Mouse (Mus musculus) stomach, embryonic 14.5 days (tissue): Measurements from ENCODE around the gene Zfp82. TPM values are rescaled to one million over a fixed set of nuclear protein-coding genes. Genes with fewer than 3 reads are reported as not detected.

Source experiments
- ATAC-seq: fragments of 200-750 bp; cut with Nextera tagmentation; 2 replicates; pipeline ENCODE4 v1.8.0; 2017; ENCODE audit warnings: low read depth, moderate TSS enrichment; ENCODE audit not compliant: insufficient number of reproducible peaks, insufficient read depth, low FRiP score
- H3K27ac ChIP-seq: fragments of 300-500 bp; sonication (generic); 2 replicates; pipeline ENCODE4 v1.5.1; 2014; ENCODE audit warnings: mild to moderate bottlenecking, low read length, moderate library complexity, mixed read lengths
- H3K27me3 ChIP-seq: fragments of 300-500 bp; sonication (generic); 2 replicates; pipeline ENCODE4 v1.6.1; 2014; ENCODE audit warnings: low read length, control low read depth, mixed read lengths; ENCODE audit not compliant: control insufficient read depth, insufficient read depth
- H3K36me3 ChIP-seq: fragments of 300-500 bp; sonication (generic); 2 replicates; pipeline ENCODE4 v1.6.1; 2014; ENCODE audit warnings: mild to moderate bottlenecking, control low read depth, low read length, moderate library complexity, mixed read lengths; ENCODE audit not compliant: control insufficient read depth, insufficient read depth
- H3K4me1 ChIP-seq: fragments of 300-500 bp; sonication (generic); 2 replicates; pipeline ENCODE4 v1.6.1; 2014; ENCODE audit warnings: low read length, control low read depth, mixed read lengths; ENCODE audit not compliant: control insufficient read depth, insufficient read depth
- H3K4me2 ChIP-seq: fragments of 300-500 bp; sonication (generic); replicated peaks from 2 replicates; pipeline ENCODE4 v1.6.1; 2014; ENCODE audit warnings: low read depth, low read length, control low read depth
- H3K4me3 ChIP-seq: fragments of 300-500 bp; sonication (generic); 2 replicates; pipeline ENCODE4 v1.5.1; 2014; ENCODE audit warnings: low read depth, low read length, control low read depth
- H3K9ac ChIP-seq: fragments of 300-500 bp; sonication (generic); replicated peaks from 2 replicates; pipeline ENCODE4 v1.6.1; 2014; ENCODE audit warnings: low read depth, mild to moderate bottlenecking, control low read depth, low read length, moderate library complexity, mixed read lengths
- H3K9me3 ChIP-seq: fragments of 300-500 bp; sonication (generic); 2 replicates; pipeline ENCODE4 v1.6.1; 2016; ENCODE audit warnings: low read depth, low read length, control low read depth; ENCODE audit not compliant: control insufficient read depth
- WGBS: fragments of 180-500 bp; shearing (Covaris S2); extraction: QIAGEN DNeasy Blood & Tissue Kit; methylation state at CpG from one replicate; pipeline ENCODE4 v1.1.7; 2014; 5-methylcytosine and 5-hydroxymethylcytosine counted together
- polyA plus RNA-seq: library from polyadenylated mRNA; unstranded; fragments of >200 nt; fragmentation: Nextera tagmentation; extraction: Ambion mirVana; gene quantifications from 2 replicates; pipeline ENCODE4 v1.2.1, GENCODE M21; 2014

The Zfp82 gene
- polyA plus RNA-seq, 1 experiment from 2014 or later: 5.0 TPM

- no peak overlapping the region for H3K4me3 ChIP-seq
- WGBS: 27% methylated on average over 6 of the region's 6 CpGs
- no peak overlapping the region for H3K4me2 ChIP-seq
- no peak overlapping the region for H3K9ac ChIP-seq
- H3K36me3 ChIP-seq: peaks cover 13% of the 10 kb centered on the region
- H3K27me3 ChIP-seq: no peaks in the 10 kb centered on the region
- no peak overlapping the region for H3K27ac ChIP-seq
- no peaks in the 10 kb centered on the region for H3K9me3 ChIP-seq
- ATAC-seq: no peak
- H3K4me1 ChIP-seq: no peaks in the 10 kb centered on the region
Observed at GRCm38 (mm10) chr7:30030677-30031076, 42.0 kb downstream of the Zfp82 start.

GRCm38 (mm10) chr7:30028572-30028971 lies 44.1 kb downstream of the Zfp82 start:
- Histone ChIP-seq H3K9me3 (no peaks in the 10 kb centered on the region), H3K9ac (no peak overlapping the region), H3K27me3 (no peaks in the 10 kb centered on the region), H3K27ac (no peak overlapping the region), H3K4me2 (no peak overlapping the region), H3K36me3 (peaks cover 32% of the 10 kb centered on the region), H3K4me1 (no peaks in the 10 kb centered on the region), H3K4me3 (no peak overlapping the region)
- WGBS: 86% methylated on average over 3 of the region's 3 CpGs
- no peak for ATAC-seq

DNA sequence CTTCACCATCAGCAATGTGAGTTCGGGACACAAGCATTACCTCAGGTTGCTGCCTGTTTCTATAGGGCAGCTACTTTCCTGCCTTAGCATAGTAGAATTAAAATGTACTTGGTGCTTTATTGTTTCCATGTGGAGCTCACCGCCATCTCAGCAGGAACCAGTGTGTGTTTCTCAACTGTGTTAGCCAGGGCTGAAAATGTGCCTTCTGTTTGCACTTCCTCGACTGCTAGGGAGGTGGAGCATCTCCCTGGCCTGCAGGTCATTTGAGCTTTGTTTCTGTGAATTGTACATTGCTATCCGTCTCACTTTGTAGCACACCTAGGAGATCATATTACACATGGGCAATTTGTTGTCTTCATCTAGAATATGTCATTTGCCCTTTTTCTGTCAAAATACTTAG lies 45.4 kb downstream of the Zfp82 start:
- 69% methylated on average over 4 of the region's 4 CpGs for WGBS
- no peak for ATAC-seq
- H3K36me3 ChIP-seq: peaks cover 44% of the 10 kb centered on the region

GRCm38 (mm10) chr7:30025358-30025757 lies 47.3 kb downstream of the Zfp82 start:
- Histone ChIP-seq H3K9me3 (no peaks in the 10 kb centered on the region), H3K27me3 (no peaks in the 10 kb centered on the region), H3K4me3 (no peak overlapping the region), H3K27ac (no peak overlapping the region), H3K4me2 (no peak overlapping the region), H3K4me1 (no peaks in the 10 kb centered on the region), H3K9ac (no peak overlapping the region), H3K36me3 (peaks cover 54% of the 10 kb centered on the region)
- 80% methylated on average over 5 of the region's 5 CpGs for WGBS
- no peak for ATAC-seq

More for the DNA sequence above, 45.4 kb downstream of the Zfp82 start:
- Histone ChIP-seq H3K4me3 (no peak overlapping the region), H3K27me3 (no peaks in the 10 kb centered on the region), H3K27ac (no peak overlapping the region), H3K4me1 (no peaks in the 10 kb centered on the region), H3K9me3 (no peaks in the 10 kb centered on the region), H3K9ac (no peak overlapping the region), H3K4me2 (no peak overlapping the region)

- 87% methylated on average over 8 of the region's 8 CpGs for WGBS
- H3K36me3 ChIP-seq: peaks cover 64% of the 10 kb centered on the region
Observed at GRCm38 (mm10) chr7:30023800-30024199, 48.9 kb downstream of the Zfp82 start.

DNA sequence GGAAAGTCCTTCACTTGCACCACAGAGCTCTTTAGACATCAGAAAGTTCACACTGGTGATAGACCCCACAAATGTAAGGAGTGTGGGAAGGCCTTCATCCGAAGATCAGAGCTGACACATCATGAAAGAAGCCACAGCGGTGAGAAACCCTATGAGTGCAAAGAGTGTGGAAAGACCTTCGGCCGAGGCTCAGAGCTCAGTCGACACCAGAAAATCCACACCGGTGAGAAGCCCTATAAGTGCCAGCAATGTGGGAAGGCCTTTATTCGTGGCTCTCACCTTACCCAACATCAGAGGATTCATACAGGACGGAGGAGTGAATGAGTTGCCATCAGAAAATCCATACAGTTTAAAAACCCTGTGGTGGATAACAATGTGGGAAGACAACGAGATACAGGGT lies 49.4 kb downstream of the Zfp82 start:
- no peak overlapping the region for H3K4me3 ChIP-seq
- no peaks in the 10 kb centered on the region for H3K9me3 ChIP-seq
- no peak overlapping the region for H3K27ac ChIP-seq
- H3K4me1 ChIP-seq: no peaks in the 10 kb centered on the region
- H3K36me3 ChIP-seq: peaks cover 69% of the 10 kb centered on the region
- no peak overlapping the region for H3K4me2 ChIP-seq
- no peak for ATAC-seq
- 94% methylated on average over 9 of the region's 9 CpGs for WGBS
- H3K9ac ChIP-seq: no peak overlapping the region
- H3K27me3 ChIP-seq: no peaks in the 10 kb centered on the region

More at GRCm38 (mm10) chr7:30023800-30024199, 48.9 kb downstream of the Zfp82 start:
- Histone ChIP-seq H3K27me3 (no peaks in the 10 kb centered on the region), H3K4me3 (no peak overlapping the region), H3K27ac (no peak overlapping the region), H3K9me3 (no peaks in the 10 kb centered on the region), H3K4me2 (no peak overlapping the region), H3K4me1 (no peaks in the 10 kb centered on the region), H3K9ac (no peak overlapping the region)
- no peak for ATAC-seq

GRCm38 (mm10) chr7:30019543-30019942 lies 53.2 kb downstream of the Zfp82 start:
- WGBS: 82% methylated on average over 2 of the region's 2 CpGs
- no peaks in the 10 kb centered on the region for H3K27me3 ChIP-seq
- no peaks in the 10 kb centered on the region for H3K4me1 ChIP-seq
- H3K27ac ChIP-seq: no peak overlapping the region
- no peak overlapping the region for H3K9ac ChIP-seq
- no peaks in the 10 kb centered on the region for H3K9me3 ChIP-seq
- H3K4me3 ChIP-seq: no peak overlapping the region
- H3K36me3 ChIP-seq: peaks cover 80% of the 10 kb centered on the region
- no peak for ATAC-seq
- no peak overlapping the region for H3K4me2 ChIP-seq

DNA sequence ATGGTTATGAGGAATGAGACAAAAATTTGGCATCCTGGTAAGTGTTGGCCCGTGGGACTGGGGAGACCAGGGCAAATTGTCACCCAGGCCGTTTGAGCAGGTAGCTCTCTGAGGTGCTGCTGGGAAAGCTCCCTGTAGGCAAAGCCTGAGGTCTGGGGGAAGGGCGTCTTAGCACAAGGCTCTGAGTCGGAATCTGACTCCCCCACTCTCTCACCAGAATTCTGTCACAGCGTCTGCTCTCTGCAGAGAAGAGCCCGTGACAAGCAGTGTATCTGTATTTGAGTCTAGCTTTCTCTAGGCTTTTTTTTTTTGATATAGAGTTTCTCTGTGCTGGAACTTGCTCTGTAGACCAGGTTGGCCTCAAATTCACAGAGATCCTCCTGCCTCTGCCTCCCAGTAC lies 55.5 kb downstream of the Zfp82 start:
- no peak overlapping the region for H3K27ac ChIP-seq
- no peaks in the 10 kb centered on the region for H3K27me3 ChIP-seq
- no peak overlapping the region for H3K9ac ChIP-seq
- no peaks in the 10 kb centered on the region for H3K9me3 ChIP-seq
- no peak overlapping the region for H3K4me3 ChIP-seq
- H3K4me2 ChIP-seq: no peak overlapping the region
- 95% methylated on average over 6 of the region's 6 CpGs for WGBS
- H3K36me3 ChIP-seq: peaks cover 74% of the 10 kb centered on the region
- no peaks in the 10 kb centered on the region for H3K4me1 ChIP-seq
- ATAC-seq: no peak

GRCm38 (mm10) chr7:30012956-30013363 lies 59.7 kb downstream of the Zfp82 start:
- H3K4me3 ChIP-seq: no peak overlapping the region
- H3K27me3 ChIP-seq: no peaks in the 10 kb centered on the region
- no peaks in the 10 kb centered on the region for H3K9me3 ChIP-seq
- H3K27ac ChIP-seq: no peak overlapping the region
- 0 out of 2 replicates have a peak, but pooled peaks cover 2% of the 10 kb centered on the region for H3K4me1 ChIP-seq
- H3K9ac ChIP-seq: no peak overlapping the region
- H3K4me2 ChIP-seq: no peak overlapping the region
- 78% methylated on average over 4 of the region's 4 CpGs for WGBS
- H3K36me3 ChIP-seq: peaks cover 47% of the 10 kb centered on the region
- ATAC-seq: no peak
